Mouse (Mus musculus): ENCODE measurements around the gene Slc6a8.

- TF ChIP-seq CTCF (IDR thresholded peaks at IDR 0.05; ENCODE audit: control insufficient read depth, insufficient read depth, insufficient read length) (no peak), USF1 (IDR thresholded peaks at IDR 0.05; ENCODE audit: low read depth) (no peak), FOSL1 (IDR thresholded peaks at IDR 0.05; ENCODE audit: insufficient read depth, low read length, poor library complexity, severe bottlenecking) (no peak)
Measured at GRCm38 (mm10) chrX:73716109-73716661, 43.2 kb downstream of the Slc6a8 start, which contains the start of the genes Bcap31 and Abcd1.
